Mouse (Mus musculus) lung, adult 2 months (tissue): Measurements from ENCODE around the gene Magi3. TPM values are rescaled to one million over a fixed set of nuclear protein-coding genes. Genes with fewer than 3 reads are reported as not detected.

Experiments used
- DNase-seq: peaks from one replicate; pipeline ENCODE4 v3.0.0; 2022
- H3K4me1 ChIP-seq: fragments of 200-500 bp; 2 replicates; pipeline ENCODE4 v1.6.1; 2011; ENCODE audit warnings: low read length; ENCODE audit not compliant: control insufficient read depth, insufficient read depth
- H3K4me3 ChIP-seq: fragments of 200-500 bp; replicated peaks from 2 replicates; pipeline ENCODE3; 2011; ENCODE audit warnings: low read depth, mild to moderate bottlenecking, control low read depth, low read length; ENCODE audit errors: extremely low read depth
- CTCF ChIP-seq: fragments of 200-500 bp; IDR thresholded peaks from 2 replicates; pipeline ENCODE4 v1.5.1; 2011; ENCODE audit warnings: mild to moderate bottlenecking, low read length, control low read depth; ENCODE audit not compliant: insufficient read depth
- POLR2A ChIP-seq: fragments of 200-500 bp; IDR thresholded peaks from 2 replicates; pipeline ENCODE4 v1.6.1; 2011; ENCODE audit warnings: low read depth, mild to moderate bottlenecking, control low read depth, low read length, borderline replicate concordance; ENCODE audit errors: extremely low read depth
- WGBS: fragments of 180-500 bp; shearing (Covaris S2); methylation state at CpG from one replicate; pipeline ENCODE4 v1.1.7; 2018; 5-methylcytosine and 5-hydroxymethylcytosine counted together
- polyA plus RNA-seq: library from polyadenylated mRNA; depleted of rRNA; stranded (reverse); fragments of >200 nt; gene quantifications from 2 replicates; pipeline ENCODE4 v1.2.3, GENCODE M21; 2012

Gene Magi3
- polyA plus RNA-seq, 1 experiment: 22.6 TPM

GRCm38 (mm10) chr3:104011972-104012371, 208.2 kb downstream of the Magi3 start:
- no peak for DNase-seq
- no peak for TF ChIP-seq POLR2A
- no peak for TF ChIP-seq CTCF
- WGBS: 57% methylated on average over 2 of the region's 2 CpGs
- H3K4me3 ChIP-seq: no peak overlapping the region
- peaks cover 4% of the 10 kb centered on the region; the same call in 1 of the 2 replicates for H3K4me1 ChIP-seq

GRCm38 (mm10) chr3:104009924-104010662, 210.1 kb downstream of the Magi3 start:
- WGBS: 83% methylated on average over 5 of the region's 5 CpGs
- peaks cover 4% of the 10 kb centered on the region; the same call in 1 of the 2 replicates for H3K4me1 ChIP-seq
- no peak overlapping the region for H3K4me3 ChIP-seq
- DNase-seq: no peak
- TF ChIP-seq POLR2A: no peak
- TF ChIP-seq CTCF: peak; percentile 24; the same call in 1 of the 2 replicates

- WGBS: 63% methylated on average over 8 of the region's 8 CpGs
- Histone ChIP-seq H3K4me1 (no peaks in the 10 kb centered on the region), H3K4me3 (no peak overlapping the region)
- DNase-seq: no peak
- TF ChIP-seq POLR2A (no peak), CTCF (no peak)
Measured at GRCm38 (mm10) chr3:104007479-104007878, 212.7 kb downstream of the Magi3 start.

DNA sequence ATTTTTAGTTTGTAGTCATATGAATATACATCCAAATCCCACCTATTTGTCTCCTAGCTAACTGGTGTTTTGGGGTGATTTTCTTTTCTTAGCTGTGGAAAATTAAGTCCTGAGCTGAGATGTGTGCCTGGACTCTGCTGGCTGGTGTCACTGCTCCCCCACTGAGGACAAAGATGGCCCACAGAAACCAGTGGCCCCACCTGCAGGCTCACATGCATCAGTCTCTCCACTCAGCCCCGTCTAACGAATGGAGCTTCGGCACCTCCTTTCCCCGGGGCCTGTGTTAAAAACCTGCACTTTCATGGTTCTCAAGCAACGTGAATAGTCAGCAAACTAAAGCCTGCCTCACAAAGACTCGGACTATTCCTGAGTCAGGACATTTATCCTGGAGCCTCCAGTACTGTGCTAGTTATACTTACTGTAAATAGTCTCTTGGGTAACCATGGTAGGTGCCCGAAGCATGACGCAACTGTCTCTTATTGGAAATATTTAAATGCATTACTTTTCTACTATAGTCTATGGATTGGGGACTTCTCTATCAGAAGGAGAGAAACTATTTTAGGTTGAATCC, 213.2 kb downstream of the Magi3 start:
- TF ChIP-seq POLR2A (no peak), CTCF (no peak)
- DNase-seq: no peak
- Histone ChIP-seq H3K4me1 (no peaks in the 10 kb centered on the region), H3K4me3 (no peak overlapping the region)
- WGBS: 82% methylated on average over 8 of the region's 8 CpGs

DNA sequence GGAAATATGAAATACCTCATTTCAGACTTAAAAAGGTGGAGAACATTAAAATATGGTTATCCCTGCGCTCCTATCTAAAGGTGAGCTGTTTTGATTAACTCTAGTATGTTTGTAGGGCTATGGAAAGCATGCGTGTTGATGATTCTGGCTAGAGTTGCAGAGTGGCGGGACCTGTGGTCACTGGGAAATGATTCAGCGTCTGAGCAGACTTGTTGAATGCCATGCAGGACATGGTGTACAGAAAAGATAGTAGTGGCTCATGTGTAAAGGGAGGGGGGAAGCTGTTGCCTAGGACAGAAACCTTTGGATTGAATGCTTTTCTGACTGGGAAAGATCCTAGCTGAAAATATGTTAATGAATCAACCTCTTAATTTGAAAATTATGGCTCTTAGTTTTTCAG, 221.4 kb downstream of the Magi3 start:
- no peak for TF ChIP-seq POLR2A
- no peak for TF ChIP-seq CTCF
- Histone ChIP-seq H3K4me1 (no peaks in the 10 kb centered on the region), H3K4me3 (no peak overlapping the region)
- 88% methylated on average over 4 of the region's 4 CpGs for WGBS
- DNase-seq: no peak

- Histone ChIP-seq H3K4me3 (no peak overlapping the region), H3K4me1 (no peaks in the 10 kb centered on the region; the same call in 1 of the 2 replicates)
- no peak for TF ChIP-seq CTCF
- no peak for TF ChIP-seq POLR2A
- DNase-seq: no peak
- 89% methylated on average over 3 of the region's 3 CpGs for WGBS
Measured at GRCm38 (mm10) chr3:103991271-103991670, 228.9 kb downstream of the Magi3 start.

DNA sequence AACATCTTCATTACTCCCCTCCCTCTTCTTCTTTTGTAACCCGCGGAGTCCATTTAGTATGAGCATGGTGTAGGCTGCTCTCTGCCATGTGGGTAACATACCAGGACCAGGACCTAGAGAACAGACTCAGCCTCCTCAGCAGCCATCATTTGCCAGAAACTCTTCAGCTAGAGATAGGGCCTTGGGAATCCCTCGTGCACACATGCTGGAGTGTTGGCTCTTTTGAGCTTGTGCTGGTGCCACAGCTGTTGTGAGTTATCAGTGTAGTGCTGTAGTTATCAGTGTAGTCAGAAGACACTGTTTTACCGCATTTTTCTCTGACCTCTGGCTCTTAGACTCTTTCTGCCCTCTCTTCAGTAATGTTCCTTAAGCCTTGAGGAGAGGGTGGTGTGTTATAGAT, 230.8 kb downstream of the Magi3 start:
- no peak overlapping the region for H3K4me3 ChIP-seq
- TF ChIP-seq POLR2A: no peak
- no peak for TF ChIP-seq CTCF
- 85% methylated on average over 4 of the region's 4 CpGs for WGBS
- DNase-seq: no peak
- H3K4me1 ChIP-seq: no peaks in the 10 kb centered on the region; the same call in 1 of the 2 replicates

DNA sequence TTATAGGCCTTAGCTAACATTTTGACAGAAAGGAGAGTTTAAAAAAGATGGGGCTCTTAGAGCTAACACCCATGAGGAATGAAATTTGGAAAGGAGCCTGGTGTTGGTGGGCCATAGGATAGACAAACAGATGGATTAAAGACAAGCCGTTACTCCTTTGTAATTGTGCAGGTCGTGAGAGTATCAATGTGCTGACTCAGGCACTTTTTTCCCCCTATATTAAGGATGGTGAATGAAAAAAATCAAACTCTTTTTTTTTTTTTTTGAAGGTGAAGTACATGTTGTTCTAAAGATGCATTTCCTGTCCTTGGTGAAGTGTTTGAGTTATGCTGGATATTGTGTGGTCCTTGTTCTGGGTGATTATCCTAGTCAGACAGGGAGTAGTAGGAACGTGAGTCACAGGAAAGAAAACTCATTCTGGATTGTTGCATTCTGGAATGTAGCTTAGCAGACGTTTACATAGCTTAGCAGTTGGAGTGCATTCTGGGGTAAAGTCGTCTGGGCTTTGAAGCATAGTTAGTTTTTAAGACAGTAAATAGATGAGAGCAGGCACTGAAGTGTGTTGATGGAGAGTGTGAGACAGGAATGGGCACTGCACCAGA, 232.2 kb downstream of the Magi3 start:
- TF ChIP-seq CTCF (no peak), POLR2A (no peak)
- H3K4me1 ChIP-seq: no peaks in the 10 kb centered on the region; the same call in 1 of the 2 replicates
- WGBS: 47% methylated on average over 5 of the region's 5 CpGs
- DNase-seq: no peak
- H3K4me3 ChIP-seq: no peak overlapping the region

DNA sequence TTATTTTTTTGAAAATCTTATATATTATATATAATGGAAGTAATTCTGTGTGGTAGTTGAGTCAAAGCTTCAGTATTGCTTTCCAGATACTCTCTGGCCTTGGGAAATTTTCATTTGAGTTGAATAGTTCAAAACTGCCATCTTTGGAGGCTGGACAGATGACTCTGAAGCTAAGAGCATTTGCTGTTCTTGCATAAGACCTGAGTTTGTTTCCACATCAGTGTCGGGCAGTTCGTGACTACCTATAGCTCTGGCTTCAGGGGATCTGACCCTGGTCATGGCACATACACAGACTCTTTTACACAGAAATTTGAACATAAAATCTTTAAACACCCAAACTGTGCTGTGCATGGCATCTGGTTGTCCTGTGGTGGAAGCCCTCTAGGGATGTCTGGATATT, 235.0 kb downstream of the Magi3 start:
- TF ChIP-seq CTCF: no peak
- no peak for DNase-seq
- Histone ChIP-seq H3K4me1 (no peaks in the 10 kb centered on the region; the same call in 1 of the 2 replicates), H3K4me3 (no peak overlapping the region)
- WGBS: 91% methylated on average over 2 of the region's 2 CpGs
